Mouse (Mus musculus): ENCODE data around the gene Arhgap10. TPM values are rescaled to one million over a fixed set of nuclear protein-coding genes. Genes with fewer than 3 reads are reported as not detected.
A peak's percentile ranks its signal among the peaks of the same experiment; 100 is the strongest.

The Arhgap10 gene
- polyA plus RNA-seq (2012; fragmentation: generic; extraction: Trizol), result 17.6 TPM
- long read RNA-seq, experiment 1, partial matches to known transcripts, result 4 of 10 reads
- long read RNA-seq, experiment 1, other reads (novel, unspliced or antisense), result 4 of 10 reads
- long read RNA-seq, experiment 2, transcript Arhgap10-201 (23 exons, 3,084 nt), result major isoform, 43 of 60 reads
- long read RNA-seq, experiment 2, partial matches to known transcripts, result 4 of 60 reads
- long read RNA-seq, experiment 2, other reads (novel, unspliced or antisense), result 13 of 60 reads

GRCm38 (mm10) chr8:77517301-77518200 lies at the start of gene Arhgap10:
Gene Arhgap10 (minus strand): TSS chr8:77517953.
- Histone ChIP-seq H3K79me2 (ENCODE audit: control insufficient read depth, insufficient read depth) (peaks cover 73% of the 10 kb centered on the region), H3K27me3 (ENCODE audit: control insufficient read depth, insufficient read depth, insufficient read length) (no peaks in the 10 kb centered on the region), H3ac (ENCODE audit: control insufficient read depth, insufficient read length, low read depth) (peak within 1 kb of the TSS; percentile 84), H3K79me3 (ENCODE audit: low read depth) (peaks cover 50% of the 10 kb centered on the region), H3K4me3 (ENCODE audit: insufficient read depth, poor library complexity, severe bottlenecking) (peak within 1 kb of the TSS; percentile 85), H3K36me3 (ENCODE audit: control insufficient read depth, insufficient read depth) (peaks cover 8% of the 10 kb centered on the region)
- no peak for TF ChIP-seq MYOD1 (IDR thresholded peaks at IDR 0.05; ENCODE audit: control insufficient read depth, insufficient read length, low read depth)
- TF ChIP-seq CTCF (IDR thresholded peaks at IDR 0.05; ENCODE audit: control insufficient read depth, insufficient read depth, insufficient read length), result no peak
- no peak for TF ChIP-seq USF1 (IDR thresholded peaks at IDR 0.05; ENCODE audit: low read depth)
- no peak for TF ChIP-seq FOSL1 (IDR thresholded peaks at IDR 0.05; ENCODE audit: insufficient read depth, low read length, poor library complexity, severe bottlenecking)
- peak; percentile 9 for TF ChIP-seq MAX (IDR thresholded peaks at IDR 0.05)
- no peak for TF ChIP-seq MYOG (IDR thresholded peaks at IDR 0.05; ENCODE audit: control insufficient read depth, extremely low read depth, insufficient read length)

DNA sequence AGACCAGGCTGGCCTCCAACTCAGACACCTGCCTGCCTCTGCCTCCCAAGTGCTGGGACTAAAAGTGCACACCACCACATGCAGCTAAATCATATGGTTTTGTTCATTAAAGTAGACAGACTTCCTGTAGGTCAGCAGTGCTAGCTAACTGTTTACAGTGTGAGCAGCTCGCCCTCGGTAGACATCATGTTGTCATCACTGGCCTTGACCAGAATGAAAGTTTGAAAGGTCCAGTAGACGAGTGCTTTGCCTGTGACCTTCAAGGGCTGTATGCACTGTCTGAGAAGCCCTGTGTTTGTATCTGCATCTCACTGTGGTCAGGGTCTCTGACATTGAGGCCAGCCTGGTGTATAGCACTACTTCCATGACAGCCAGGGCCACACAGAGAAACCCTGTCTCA lies 43.7 kb upstream of the Arhgap10 start:
- H3K27me3 ChIP-seq (ENCODE audit: control insufficient read depth, insufficient read depth, insufficient read length), result no peaks in the 10 kb centered on the region
- no peaks in the 10 kb centered on the region for H3K79me2 ChIP-seq (ENCODE audit: control insufficient read depth, insufficient read depth)
- peaks cover 52% of the 10 kb centered on the region for H3K36me3 ChIP-seq (ENCODE audit: control insufficient read depth, insufficient read depth)
- no peak overlapping the region for H3K4me3 ChIP-seq (ENCODE audit: insufficient read depth, poor library complexity, severe bottlenecking)
- no peak for TF ChIP-seq FOSL1 (IDR thresholded peaks at IDR 0.05; ENCODE audit: insufficient read depth, low read length, poor library complexity, severe bottlenecking)
- no peak for TF ChIP-seq CEBPB (IDR thresholded peaks at IDR 0.05; ENCODE audit: low read depth)
- TF ChIP-seq MYOD1 (IDR thresholded peaks at IDR 0.05; ENCODE audit: control insufficient read depth, insufficient read length, low read depth), result no peak
- TF ChIP-seq MAX (IDR thresholded peaks at IDR 0.05), result no peak
- no peak for TF ChIP-seq MYOG (IDR thresholded peaks at IDR 0.05; ENCODE audit: control insufficient read depth, extremely low read depth, insufficient read length)
- no peak for TF ChIP-seq CTCF (IDR thresholded peaks at IDR 0.05; ENCODE audit: control insufficient read depth, insufficient read depth, insufficient read length)
- no peak for TF ChIP-seq USF1 (IDR thresholded peaks at IDR 0.05; ENCODE audit: low read depth)
- no peak overlapping the region for H3ac ChIP-seq (ENCODE audit: control insufficient read depth, insufficient read length, low read depth)
- no peaks in the 10 kb centered on the region for H3K79me3 ChIP-seq (ENCODE audit: low read depth)

DNA sequence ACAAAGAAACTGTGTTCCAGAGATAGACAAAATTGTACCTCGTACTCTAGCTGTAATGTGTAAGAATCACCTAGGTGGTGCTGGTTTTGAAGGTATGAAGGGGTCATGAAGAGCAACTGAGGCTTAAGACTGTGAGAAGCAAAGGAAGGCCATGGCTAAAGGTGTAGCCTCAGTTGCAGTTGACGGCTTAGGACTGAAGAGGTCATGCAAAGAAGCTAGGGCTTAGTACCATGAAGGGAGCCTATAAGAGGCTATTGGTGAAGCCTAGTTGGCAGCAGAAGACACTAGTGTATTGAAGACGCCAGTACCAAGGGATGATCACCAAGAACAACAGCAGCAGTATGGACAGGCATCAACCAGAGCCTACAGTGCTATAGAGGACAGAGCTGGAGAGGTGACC lies 34.7 kb upstream of the Arhgap10 start:
- Histone ChIP-seq H3K36me3 (ENCODE audit: control insufficient read depth, insufficient read depth) (peaks cover 42% of the 10 kb centered on the region), H3K79me3 (ENCODE audit: low read depth) (peaks cover 26% of the 10 kb centered on the region), H3K27me3 (ENCODE audit: control insufficient read depth, insufficient read depth, insufficient read length) (no peaks in the 10 kb centered on the region), H3ac (ENCODE audit: control insufficient read depth, insufficient read length, low read depth) (no peak overlapping the region), H3K4me3 (ENCODE audit: insufficient read depth, poor library complexity, severe bottlenecking) (no peak overlapping the region), H3K79me2 (ENCODE audit: control insufficient read depth, insufficient read depth) (peaks cover 51% of the 10 kb centered on the region)
- no peak for TF ChIP-seq MAX (IDR thresholded peaks at IDR 0.05)

- no peaks in the 10 kb centered on the region for H3K27me3 ChIP-seq (ENCODE audit: control insufficient read depth, insufficient read depth, insufficient read length)
- H3ac ChIP-seq (ENCODE audit: control insufficient read depth, insufficient read length, low read depth), result peak overlapping the region; percentile 70
- no peak for TF ChIP-seq MYOD1 (IDR thresholded peaks at IDR 0.05; ENCODE audit: control insufficient read depth, insufficient read length, low read depth)
- no peak for TF ChIP-seq FOSL1 (IDR thresholded peaks at IDR 0.05; ENCODE audit: insufficient read depth, low read length, poor library complexity, severe bottlenecking)
- TF ChIP-seq CTCF (IDR thresholded peaks at IDR 0.05; ENCODE audit: control insufficient read depth, insufficient read depth, insufficient read length), result no peak
- TF ChIP-seq MYOG (IDR thresholded peaks at IDR 0.05; ENCODE audit: control insufficient read depth, extremely low read depth, insufficient read length), result no peak
- no peak for TF ChIP-seq USF1 (IDR thresholded peaks at IDR 0.05; ENCODE audit: low read depth)
- TF ChIP-seq CEBPB (IDR thresholded peaks at IDR 0.05; ENCODE audit: low read depth), result no peak
- TF ChIP-seq MAX (IDR thresholded peaks at IDR 0.05), result no peak
- peaks cover 26% of the 10 kb centered on the region for H3K79me3 ChIP-seq (ENCODE audit: low read depth)
- peaks cover 51% of the 10 kb centered on the region for H3K79me2 ChIP-seq (ENCODE audit: control insufficient read depth, insufficient read depth)
- H3K36me3 ChIP-seq (ENCODE audit: control insufficient read depth, insufficient read depth), result peaks cover 19% of the 10 kb centered on the region
- peak overlapping the region; percentile 53 for H3K4me3 ChIP-seq (ENCODE audit: insufficient read depth, poor library complexity, severe bottlenecking)
Observed at GRCm38 (mm10) chr8:77549881-77550580, 32.3 kb upstream of the Arhgap10 start.

DNA sequence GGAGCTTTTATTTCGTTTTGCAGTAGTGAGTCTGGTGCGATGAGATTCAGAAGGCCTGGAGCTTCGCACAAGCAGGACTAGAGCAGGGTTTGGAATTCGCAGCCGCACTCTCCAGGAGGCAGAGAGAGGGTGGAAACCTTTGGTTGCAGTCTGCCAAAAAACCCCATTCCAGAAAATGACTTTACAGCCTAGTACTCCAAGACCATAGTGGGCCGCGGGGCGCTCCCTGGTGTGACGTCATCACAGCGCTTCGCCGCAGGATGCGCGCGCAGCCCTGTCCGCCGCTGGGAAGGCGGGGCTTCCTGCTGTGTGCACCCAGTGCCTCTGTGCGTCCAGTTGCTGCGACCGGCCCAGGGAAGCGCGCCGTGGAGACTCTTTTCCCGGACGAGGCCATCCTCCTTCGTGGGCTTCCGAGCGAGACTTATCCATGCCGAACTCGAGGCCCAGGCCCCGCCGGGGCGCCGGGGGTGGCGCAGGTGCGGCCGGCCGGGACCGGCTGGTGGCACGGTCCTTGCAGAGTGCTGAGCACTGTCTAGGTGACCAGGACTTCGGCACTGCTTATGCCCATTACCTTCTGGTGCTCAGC lies 31.5 kb upstream of the Arhgap10 start, which contains the start of gene Prmt9:
Prmt9 (plus strand) TSS at position 277 of the 586 bp plus-strand sequence.
- H3K36me3 ChIP-seq (ENCODE audit: control insufficient read depth, insufficient read depth), result peaks cover 19% of the 10 kb centered on the region
- H3ac ChIP-seq (ENCODE audit: control insufficient read depth, insufficient read length, low read depth), result peak within 1 kb of the TSS; percentile 70
- H3K79me3 ChIP-seq (ENCODE audit: low read depth), result peaks cover 26% of the 10 kb centered on the region
- peaks cover 45% of the 10 kb centered on the region for H3K79me2 ChIP-seq (ENCODE audit: control insufficient read depth, insufficient read depth)
- peak within 1 kb of the TSS; percentile 53 for H3K4me3 ChIP-seq (ENCODE audit: insufficient read depth, poor library complexity, severe bottlenecking)
- peak; percentile 12 for TF ChIP-seq MAX (IDR thresholded peaks at IDR 0.05)
- TF ChIP-seq CEBPB (IDR thresholded peaks at IDR 0.05; ENCODE audit: low read depth), result no peak
- TF ChIP-seq USF1 (IDR thresholded peaks at IDR 0.05; ENCODE audit: low read depth), result no peak
- no peak for TF ChIP-seq FOSL1 (IDR thresholded peaks at IDR 0.05; ENCODE audit: insufficient read depth, low read length, poor library complexity, severe bottlenecking)
- no peaks in the 10 kb centered on the region for H3K27me3 ChIP-seq (ENCODE audit: control insufficient read depth, insufficient read depth, insufficient read length)
